ENCODE assay signal across 29 mouse cellular contexts in genomic region chr16:28512446-28512845, GRCm38 (mm10).
A peak's percentile ranks its signal among the peaks of the same experiment; 100 is the strongest.
DNase-seq lines count a peak whose midpoint lies in the region; ATAC-seq and TF ChIP-seq lines count a peak whose summit lies in the region.
"Had no signal": no experiment of that assay in that cellular context is flagged by ENCODE, and none has a peak within 500 bp of the region (broad histone marks: within the 10 kb centered on the region; RNA-seq: fewer than 3 reads in every experiment).

No protein-coding gene starts in this region.

- H3K9ac ChIP-seq in hindbrain, postnatal 0 days (replicated peaks; ENCODE audit: low read length) = no peak overlapping the region
- no peak overlapping the region for H3K9ac ChIP-seq in hindbrain, embryonic 13.5 days
- H3K9ac ChIP-seq in midbrain, embryonic 15.5 days = no peak overlapping the region
- H3K9ac ChIP-seq in midbrain, embryonic 14.5 days (replicated peaks; ENCODE audit: low read length) = no peak overlapping the region
- H3K9ac ChIP-seq: limb, embryonic 15.5 days; liver, embryonic 13.5 days had no signal

- TF ChIP-seq CTCF in hindbrain, postnatal 0 days (IDR thresholded peaks at IDR 0.05; ENCODE audit: low read depth) = no peak

- no peak for DNase-seq in cerebellum, postnatal 10 days
- no peak for DNase-seq in hindbrain, postnatal 0 days (ENCODE audit: low spot score)
- no peak for DNase-seq in midbrain, embryonic 14.5 days
- DNase-seq in retina, embryonic 14.5 days (ENCODE audit: low spot score) = peak; percentile 12
- DNase-seq in gastrocnemius, postnatal 4 days (ENCODE audit: low spot score in 2 of 2) = no peak
- DNase-seq: adrenal gland, adult 8-10 months; cerebellum, adult 18-20 months; cerebellum, postnatal 14 days; gastrocnemius, postnatal 25 days; heart, adult 18-20 months; heart, postnatal 36 days; layer of hippocampus, postnatal 36 days; liver, embryonic 13.5 days; lung, adult 18-20 months; lung, postnatal 4 days; right cerebral cortex, postnatal 25 days; thymus, postnatal 14 days had no signal

- ATAC-seq in cerebellum, adult (ENCODE audit: insufficient number of reproducible peaks, low FRiP score, low TSS enrichment) = peak; percentile 49; the same call in 1 of the 2 replicates
- ATAC-seq in hindbrain, postnatal 0 days = 0 out of 2 replicates have a peak, but pooled peaks have one; percentile 24
- ATAC-seq in hindbrain, embryonic 13.5 days (ENCODE audit: low FRiP score) = no peak
- ATAC-seq in midbrain, embryonic 15.5 days (replicated peaks) = peak; percentile 62; the same call in 1 of the 2 replicates
- ATAC-seq in midbrain, embryonic 14.5 days (ENCODE audit: low FRiP score, low TSS enrichment) = no peak
- ATAC-seq: intestine, embryonic 16.5 days; lung, postnatal 0 days had no signal

- H3K4me3 ChIP-seq in hindbrain, postnatal 0 days (ENCODE audit: low read length) = no peak overlapping the region
- no peak overlapping the region for H3K4me3 ChIP-seq in hindbrain, embryonic 13.5 days
- no peak overlapping the region for H3K4me3 ChIP-seq in midbrain, embryonic 15.5 days
- H3K4me3 ChIP-seq in midbrain, embryonic 14.5 days (replicated peaks; ENCODE audit: low read depth, low read length) = no peak overlapping the region
- H3K4me3 ChIP-seq: erythroblast, embryonic 14.5 days; limb, embryonic 10.5 days; limb, embryonic 15.5 days; liver, embryonic 13.5 days; megakaryocyte, embryonic 14.5 days had no signal

- H3K27ac ChIP-seq in hindbrain, postnatal 0 days = no peak overlapping the region
- H3K27ac ChIP-seq in hindbrain, embryonic 13.5 days = no peak overlapping the region
- H3K27ac ChIP-seq in midbrain, embryonic 15.5 days = no peak overlapping the region
- no peak overlapping the region for H3K27ac ChIP-seq in midbrain, embryonic 14.5 days (replicated peaks; ENCODE audit: low read depth, low read length)
- H3K27ac ChIP-seq: kidney, postnatal 0 days; limb, embryonic 10.5 days; limb, embryonic 15.5 days; liver, embryonic 13.5 days had no signal

- H3K27me3 ChIP-seq in hindbrain, postnatal 0 days (ENCODE audit: insufficient read depth, low read length) = no peaks in the 10 kb centered on the region
- H3K27me3 ChIP-seq in hindbrain, embryonic 13.5 days = no peaks in the 10 kb centered on the region
- H3K27me3 ChIP-seq in midbrain, embryonic 15.5 days (replicated peaks) = no peaks in the 10 kb centered on the region
- H3K27me3 ChIP-seq in midbrain, embryonic 14.5 days (ENCODE audit: control insufficient read depth, insufficient read depth, low read length) = no peaks in the 10 kb centered on the region
- H3K27me3 ChIP-seq: limb, embryonic 15.5 days; liver, embryonic 13.5 days; megakaryocyte, embryonic 14.5 days had no signal

- H3K36me3 ChIP-seq in hindbrain, postnatal 0 days (ENCODE audit: insufficient read depth, low read length) = no peaks in the 10 kb centered on the region
- no peaks in the 10 kb centered on the region for H3K36me3 ChIP-seq in hindbrain, embryonic 13.5 days
- H3K36me3 ChIP-seq in midbrain, embryonic 15.5 days (replicated peaks) = no peaks in the 10 kb centered on the region
- no peaks in the 10 kb centered on the region for H3K36me3 ChIP-seq in midbrain, embryonic 14.5 days (ENCODE audit: control insufficient read depth, insufficient read depth, low read length)
- H3K36me3 ChIP-seq: G1E; limb, embryonic 10.5 days; limb, embryonic 15.5 days; liver, embryonic 13.5 days had no signal

- no peak overlapping the region for H3K4me2 ChIP-seq in hindbrain, postnatal 0 days (ENCODE audit: low read depth, low read length)
- no peak overlapping the region for H3K4me2 ChIP-seq in hindbrain, embryonic 13.5 days
- no peak overlapping the region for H3K4me2 ChIP-seq in midbrain, embryonic 15.5 days
- H3K4me2 ChIP-seq in midbrain, embryonic 14.5 days (ENCODE audit: low read length) = no peak overlapping the region
- H3K4me2 ChIP-seq: heart, embryonic 11.5 days; limb, embryonic 15.5 days; liver, embryonic 13.5 days had no signal

- H3K4me1 ChIP-seq in hindbrain, postnatal 0 days (ENCODE audit: insufficient read depth, low read length) = 0 out of 2 replicates have a peak, but pooled peaks cover 3% of the 10 kb centered on the region
- peaks cover 4% of the 10 kb centered on the region; the same call in 1 of the 2 replicates for H3K4me1 ChIP-seq in hindbrain, embryonic 13.5 days (replicated peaks)
- peaks cover 3% of the 10 kb centered on the region; the same call in 1 of the 2 replicates for H3K4me1 ChIP-seq in midbrain, embryonic 15.5 days
- no peaks in the 10 kb centered on the region for H3K4me1 ChIP-seq in midbrain, embryonic 14.5 days (ENCODE audit: control insufficient read depth, insufficient read depth, low read length)
- H3K4me1 ChIP-seq: limb, embryonic 10.5 days; limb, embryonic 15.5 days; liver, embryonic 13.5 days; megakaryocyte, embryonic 14.5 days had no signal

- H3K9me3 ChIP-seq in hindbrain, postnatal 0 days (ENCODE audit: low read length) = no peaks in the 10 kb centered on the region
- no peaks in the 10 kb centered on the region for H3K9me3 ChIP-seq in hindbrain, embryonic 13.5 days
- no peaks in the 10 kb centered on the region for H3K9me3 ChIP-seq in midbrain, embryonic 15.5 days
- H3K9me3 ChIP-seq in midbrain, embryonic 14.5 days (ENCODE audit: control insufficient read depth, low read length) = no peaks in the 10 kb centered on the region
- H3K9me3 ChIP-seq: limb, embryonic 10.5 days; limb, embryonic 15.5 days; liver, embryonic 13.5 days had no signal

- 53% methylated on average over 6 of the region's 6 CpGs for WGBS in hindbrain, postnatal 0 days
- 71% methylated on average over 6 of the region's 6 CpGs for WGBS in hindbrain, embryonic 13.5 days
- whole genome bisulfite sequencing in midbrain, embryonic 15.5 days = 78% methylated on average over 6 of the region's 6 CpGs
- WGBS in midbrain, embryonic 14.5 days = 79% methylated on average over 6 of the region's 6 CpGs

Comparison
In these comparisons a context has a peak if more than half of its experiments do, and no peak if none do; other contexts are left out.
1. ATAC-seq: peak in cerebellum, adult (single experiment), hindbrain, postnatal 0 days (single experiment) and midbrain, embryonic 15.5 days (single experiment); none in hindbrain, embryonic 13.5 days (single experiment) and midbrain, embryonic 14.5 days (single experiment).